Mouse (Mus musculus): ENCODE measurements around the gene Lyz2. TPM values are rescaled to one million over a fixed set of nuclear protein-coding genes. Genes with fewer than 3 reads are reported as not detected.
"Not testable (repeated sequence)": the region's sequence is repeated elsewhere in the genome, so short reads cannot be mapped to it uniquely, and the experiment has no call there.

Gene Lyz2
- total RNA-seq, 2 experiments from 2014 or later, result 59.8 to 74.8 TPM

- not testable (repeated sequence) for DNase-seq (ENCODE audit: low spot score in 2 of 2)
These were observed 3.5 kb upstream of the Lyz2 start for GRCm38 (mm10) chr10:117285584-117285983.

- no peak for DNase-seq (ENCODE audit: low spot score in 2 of 2)
These were observed 2.7 kb upstream of the Lyz2 start for GRCm38 (mm10) chr10:117284578-117285520.

GRCm38 (mm10) chr10:117283871-117284577 is 1.9 kb upstream of the Lyz2 start:
- DNase-seq (ENCODE audit: low spot score in 2 of 2), result no peak

GRCm38 (mm10) chr10:117283196-117283595 is 1.1 kb upstream of the Lyz2 start:
- not testable (repeated sequence) for DNase-seq (ENCODE audit: low spot score in 2 of 2)

GRCm38 (mm10) chr10:117282551-117282950 is 430 bp upstream of the Lyz2 start:
- no peak for DNase-seq (ENCODE audit: low spot score in 2 of 2)

GRCm38 (mm10) chr10:117281381-117281920 is 670 bp downstream of the Lyz2 start:
- no peak for DNase-seq (ENCODE audit: low spot score in 2 of 2)

GRCm38 (mm10) chr10:117280000-117280399 is 2.1 kb downstream of the Lyz2 start:
- no peak for DNase-seq (ENCODE audit: low spot score in 2 of 2)

- not testable (repeated sequence) for DNase-seq (ENCODE audit: low spot score in 2 of 2)
These were observed 3.6 kb downstream of the Lyz2 start for GRCm38 (mm10) chr10:117278510-117278909.

GRCm38 (mm10) chr10:117277779-117278178 is 4.3 kb downstream of the Lyz2 start:
- DNase-seq (ENCODE audit: low spot score in 2 of 2), result not testable (repeated sequence)

- no peak for DNase-seq (ENCODE audit: low spot score in 2 of 2)
These were observed 6.3 kb downstream of the Lyz2 start for GRCm38 (mm10) chr10:117275681-117276369.

- not testable (repeated sequence) for DNase-seq (ENCODE audit: low spot score in 2 of 2)
These were observed 7.5 kb downstream of the Lyz2 start for GRCm38 (mm10) chr10:117274645-117275044.

- DNase-seq (ENCODE audit: low spot score in 2 of 2), result no peak
These were observed 10.1 kb downstream of the Lyz2 start for GRCm38 (mm10) chr10:117272023-117272422.

- no peak for DNase-seq (ENCODE audit: low spot score in 2 of 2)
These were observed 22.3 kb downstream of the Lyz2 start for GRCm38 (mm10) chr10:117259870-117260269.

- DNase-seq (ENCODE audit: low spot score in 2 of 2), result no peak
These were observed 43.5 kb downstream of the Lyz2 start, which contains the start of gene 9530003J23Rik for GRCm38 (mm10) chr10:117238603-117239002. 9530003J23Rik (minus strand) TSS chr10:117238703.

- DNase-seq (ENCODE audit: low spot score in 2 of 2), result no peak
These were observed 46.3 kb downstream of the Lyz2 start for GRCm38 (mm10) chr10:117235866-117236265.

GRCm38 (mm10) chr10:117234825-117235224 is 47.3 kb downstream of the Lyz2 start:
- no peak for DNase-seq (ENCODE audit: low spot score in 2 of 2)

GRCm38 (mm10) chr10:117229826-117230225 is 52.3 kb downstream of the Lyz2 start:
- DNase-seq (ENCODE audit: low spot score in 2 of 2), result no peak

Data from adrenal gland, postnatal 4 days (tissue).